Mouse (Mus musculus) cortical plate, adult 2 months (tissue): Measurements from ENCODE around the gene Ang.

ENCODE experiments used
- CTCF ChIP-seq: fragments of 200-500 bp; IDR thresholded peaks from 2 replicates; pipeline ENCODE4 v1.5.1; 2011; ENCODE audit warnings: mild to moderate bottlenecking, control low read depth, low read length; ENCODE audit not compliant: insufficient read depth; ENCODE audit errors: extremely low read depth
- POLR2A ChIP-seq: fragments of 200-500 bp; IDR thresholded peaks from 2 replicates; pipeline ENCODE4 v1.6.1; 2011; ENCODE audit warnings: mild to moderate bottlenecking, low read length, control low read depth; ENCODE audit not compliant: insufficient read depth; ENCODE audit errors: extremely low read depth

GRCm38 (mm10) chr14:51149164-51149563 is 58.2 kb downstream of the Ang start:
- no peak for TF ChIP-seq CTCF
- TF ChIP-seq POLR2A: no peak
